Mouse (Mus musculus) pancreas, adult 10 weeks (tissue): Measurements from ENCODE around the gene Vps13c. TPM values are rescaled to one million over a fixed set of nuclear protein-coding genes. Genes with fewer than 3 reads are reported as not detected.

Experiments used
- polyA plus RNA-seq: library from polyadenylated mRNA; stranded (reverse); fragments of 350-450 nt; fragmentation: Illumina TruSeq; extraction: RNeasy Lipid Tissue Mini Kit (QIAGEN cat#74804); gene quantifications from one replicate; pipeline ENCODE4 v1.2.3, GENCODE M21; 2015; ENCODE audit warnings: low read depth, low replicate concordance; ENCODE audit not compliant: insufficient read depth

Gene Vps13c
- 6.2 TPM for polyA plus RNA-seq

DNA sequence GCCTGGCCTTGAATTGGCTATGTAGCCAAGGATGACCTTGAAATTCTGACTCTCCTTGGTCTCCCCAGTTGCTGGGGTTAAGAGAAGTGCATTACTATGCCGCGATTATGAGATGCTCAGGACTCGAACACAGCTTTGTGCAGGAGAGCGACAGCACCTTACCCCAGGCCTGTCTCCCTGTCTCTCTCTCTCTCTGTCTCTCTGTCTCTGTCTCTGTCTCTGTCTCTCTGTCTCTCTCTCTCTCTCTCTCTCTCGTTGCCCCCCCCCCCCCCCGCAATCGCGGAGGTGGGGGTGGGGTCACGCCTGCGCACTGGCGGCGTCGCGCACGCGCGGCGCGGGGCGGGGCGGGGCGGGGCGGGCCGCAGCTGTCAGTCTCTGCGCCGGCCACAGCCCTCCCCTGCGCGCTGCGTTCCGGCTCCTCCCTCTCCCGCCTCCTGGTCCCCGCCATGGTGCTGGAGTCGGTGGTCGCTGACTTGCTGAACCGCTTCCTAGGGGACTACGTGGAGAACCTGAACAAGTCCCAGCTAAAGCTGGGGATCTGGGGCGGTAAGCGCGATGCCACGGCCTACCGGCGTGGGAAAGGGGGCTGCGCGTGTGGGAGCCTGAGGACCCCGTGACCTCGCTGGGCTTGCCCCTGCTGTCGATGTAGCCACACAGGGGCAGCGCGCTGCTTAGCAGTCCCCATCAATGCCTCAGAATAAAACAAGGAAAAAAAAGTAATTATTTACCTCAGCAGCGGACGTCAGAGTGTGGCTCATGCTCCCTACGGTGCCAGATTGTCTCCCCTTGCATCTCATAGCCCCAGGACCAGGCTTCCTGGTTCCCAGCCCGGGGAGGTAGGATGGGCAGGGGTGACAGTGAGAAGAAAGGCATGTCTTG is at the start of gene Vps13c:
Vps13c (plus strand) TSS at position 416 of the 879 bp plus-strand sequence.

DNA sequence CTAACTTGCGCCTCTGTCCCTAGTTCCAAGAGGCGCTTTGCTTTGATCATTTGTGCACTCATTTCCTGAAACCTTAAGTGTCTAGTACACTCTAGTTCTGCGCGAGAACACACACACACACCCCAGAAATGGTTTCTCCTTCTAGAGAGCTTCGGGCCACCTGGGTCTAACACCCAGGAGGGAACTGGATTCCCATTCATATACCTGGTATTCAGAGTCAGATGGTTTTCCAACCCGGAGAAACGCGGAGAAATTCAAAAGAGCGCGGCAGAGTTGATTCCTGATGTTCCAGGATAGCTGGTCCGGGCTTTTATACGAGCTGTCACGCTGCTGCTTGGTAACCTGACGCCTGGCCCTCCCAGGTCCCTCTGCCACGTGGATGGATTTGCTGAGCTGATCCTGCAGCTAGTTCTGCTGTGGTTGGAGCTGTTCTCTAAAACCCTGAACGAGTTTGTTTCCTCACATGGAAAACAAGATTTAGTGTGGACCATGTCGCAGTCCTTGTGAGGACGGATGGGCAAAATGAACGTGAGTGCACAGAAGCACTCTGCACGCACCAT is 8.1 kb upstream of the Vps13c start, which contains the start of gene C2cd4a:
C2cd4a (minus strand) TSS at position 285 of the 560 bp plus-strand sequence.

Other genes with a start within 250 kb of the Vps13c start
- gene C2cd4b, start 81.0 kb upstream of the Vps13c start, polyA plus RNA-seq = 6.4 TPM
- not detected for gene C2cd4a, start 8.1 kb upstream of the Vps13c start, polyA plus RNA-seq